Mouse (Mus musculus) stomach, embryonic 16.5 days (tissue): ENCODE measurements around the gene Slco3a1. TPM values are rescaled to one million over a fixed set of nuclear protein-coding genes. Genes with fewer than 3 reads are reported as not detected.

Experiments used
- ATAC-seq: fragments of 200-750 bp; cut with Nextera tagmentation; 2 replicates; pipeline ENCODE4 v1.8.0; 2017; ENCODE audit warnings: moderate number of reproducible peaks, moderate TSS enrichment; ENCODE audit not compliant: insufficient read depth, low FRiP score
- H3K27ac ChIP-seq: fragments of 300-500 bp; sonication (generic); 2 replicates; pipeline ENCODE4 v1.5.1; 2014; ENCODE audit warnings: low read length
- H3K27me3 ChIP-seq: fragments of 300-500 bp; sonication (generic); 2 replicates; pipeline ENCODE4 v1.6.1; 2014; ENCODE audit warnings: low read length, control low read depth, mixed read lengths; ENCODE audit not compliant: control insufficient read depth, insufficient read depth
- H3K36me3 ChIP-seq: fragments of 300-500 bp; sonication (generic); 2 replicates; pipeline ENCODE4 v1.6.1; 2014; ENCODE audit warnings: low read length; ENCODE audit not compliant: control insufficient read depth, insufficient read depth
- H3K4me1 ChIP-seq: fragments of 300-500 bp; sonication (generic); 2 replicates; pipeline ENCODE4 v1.6.1; 2014; ENCODE audit warnings: low read length, control low read depth, mixed read lengths; ENCODE audit not compliant: control insufficient read depth, insufficient read depth
- H3K4me2 ChIP-seq: fragments of 300-500 bp; sonication (generic); 2 replicates; pipeline ENCODE4 v1.6.1; 2014; ENCODE audit warnings: low read depth, low read length, mixed read lengths
- H3K4me3 ChIP-seq: fragments of 300-500 bp; sonication (generic); replicated peaks from 2 replicates; pipeline ENCODE4 v1.5.1; 2014; ENCODE audit warnings: mild to moderate bottlenecking, low read length
- H3K9ac ChIP-seq: fragments of 300-500 bp; sonication (generic); 2 replicates; pipeline ENCODE4 v1.6.1; 2014; ENCODE audit warnings: low read length
- H3K9me3 ChIP-seq: fragments of 300-500 bp; sonication (generic); replicated peaks from 2 replicates; pipeline ENCODE4 v1.6.1; 2016; ENCODE audit warnings: low read length, control low read depth; ENCODE audit not compliant: control insufficient read depth
- WGBS: fragments of 180-500 bp; shearing (Covaris S2); extraction: QIAGEN DNeasy Blood & Tissue Kit; methylation state at CpG from one replicate; pipeline ENCODE4 v1.1.7; 2014; 5-methylcytosine and 5-hydroxymethylcytosine counted together
- polyA plus RNA-seq: library from polyadenylated mRNA; unstranded; fragments of >200 nt; fragmentation: Nextera tagmentation; extraction: Ambion mirVana; gene quantifications from 2 replicates; pipeline ENCODE4 v1.2.1, GENCODE M21; 2015

Gene Slco3a1
- polyA plus RNA-seq: 9.1 and 10.7 TPM in 2 replicates

DNA sequence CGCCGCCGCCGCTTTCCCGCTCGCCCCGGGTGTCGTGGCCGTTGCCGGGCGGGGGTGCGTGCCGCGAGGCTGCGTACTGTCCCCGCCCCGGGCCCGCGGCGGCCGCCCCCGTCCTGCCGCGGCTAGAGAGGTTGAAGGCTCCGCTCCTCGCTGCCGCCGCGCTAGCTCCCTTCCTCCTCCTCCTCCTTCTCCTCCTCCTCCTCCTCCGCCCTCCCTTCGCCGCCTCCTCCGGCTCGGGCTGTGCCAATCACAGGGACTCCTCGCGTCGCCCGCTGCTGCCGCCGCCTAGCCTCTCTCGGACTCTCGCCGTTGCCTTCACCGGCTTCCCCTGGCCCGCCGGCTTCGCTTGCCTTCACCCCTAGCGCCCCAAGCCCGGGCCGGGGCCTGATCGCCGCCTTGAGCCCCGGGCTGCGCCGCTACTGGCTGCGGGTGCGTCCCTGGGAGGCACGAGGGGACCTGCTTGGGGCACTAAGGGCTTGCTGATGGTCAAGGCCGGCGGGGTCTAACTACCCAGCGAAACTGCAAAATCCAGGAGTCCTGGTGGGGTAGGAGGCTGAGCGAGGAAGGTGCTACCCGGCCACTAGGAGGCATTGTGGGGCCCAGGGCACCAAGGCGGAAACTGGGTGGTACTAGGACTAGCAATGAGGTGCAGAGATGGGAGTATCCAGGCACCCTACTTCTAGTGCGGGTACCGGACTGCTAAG lies at the start of gene Slco3a1:
Slco3a1 (minus strand) TSS at position 173 of the 704 bp plus-strand sequence.
- Histone ChIP-seq H3K27ac (peak within 1 kb of the TSS; percentile 16), H3K4me3 (peak within 1 kb of the TSS; percentile 75), H3K4me1 (0 out of 2 replicates have a peak, but pooled peaks cover 2% of the 10 kb centered on the region), H3K9me3 (no peaks in the 10 kb centered on the region), H3K27me3 (0 out of 2 replicates have a peak, but pooled peaks cover 4% of the 10 kb centered on the region), H3K36me3 (no peaks in the 10 kb centered on the region), H3K9ac (peak within 1 kb of the TSS; percentile 80), H3K4me2 (peak within 1 kb of the TSS; percentile 99)
- 1% methylated on average over 58 of the region's 66 CpGs for WGBS
- ATAC-seq: peak; percentile 79

GRCm38 (mm10) chr7:74600996-74601395 lies 46.4 kb upstream of the Slco3a1 start:
- Histone ChIP-seq H3K27me3 (no peaks in the 10 kb centered on the region), H3K4me1 (no peaks in the 10 kb centered on the region), H3K4me2 (no peak overlapping the region), H3K36me3 (no peaks in the 10 kb centered on the region), H3K9ac (no peak overlapping the region), H3K4me3 (no peak overlapping the region), H3K9me3 (no peaks in the 10 kb centered on the region), H3K27ac (no peak overlapping the region)
- 96% methylated on average over 5 of the region's 5 CpGs for WGBS
- ATAC-seq: no peak

DNA sequence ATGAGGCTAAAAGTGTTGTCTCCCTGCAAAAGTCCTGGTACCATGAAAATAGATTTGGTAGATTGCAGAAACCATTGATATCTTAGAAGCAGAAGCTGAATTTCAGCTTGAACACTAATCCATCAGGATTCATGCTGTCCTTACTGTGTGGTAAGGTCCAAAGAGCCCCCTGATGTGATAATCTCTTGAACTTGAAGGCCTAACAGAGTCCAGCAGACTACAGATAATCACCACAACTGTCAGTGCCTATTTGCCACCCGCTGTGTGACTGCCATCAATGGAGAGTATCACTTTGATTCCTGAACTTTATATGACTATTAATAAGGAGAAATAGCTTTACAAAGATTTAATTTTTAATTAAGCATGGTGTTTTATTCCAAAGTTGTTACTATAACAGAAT lies 24.8 kb upstream of the Slco3a1 start:
- no peaks in the 10 kb centered on the region for H3K27me3 ChIP-seq
- 88% methylated on average over 1 of the region's 1 CpGs for WGBS
- no peaks in the 10 kb centered on the region for H3K4me1 ChIP-seq
- no peak overlapping the region for H3K4me3 ChIP-seq
- H3K9ac ChIP-seq: no peak overlapping the region
- H3K36me3 ChIP-seq: no peaks in the 10 kb centered on the region
- H3K4me2 ChIP-seq: no peak overlapping the region
- ATAC-seq: no peak
- H3K27ac ChIP-seq: no peak overlapping the region
- no peaks in the 10 kb centered on the region for H3K9me3 ChIP-seq

DNA sequence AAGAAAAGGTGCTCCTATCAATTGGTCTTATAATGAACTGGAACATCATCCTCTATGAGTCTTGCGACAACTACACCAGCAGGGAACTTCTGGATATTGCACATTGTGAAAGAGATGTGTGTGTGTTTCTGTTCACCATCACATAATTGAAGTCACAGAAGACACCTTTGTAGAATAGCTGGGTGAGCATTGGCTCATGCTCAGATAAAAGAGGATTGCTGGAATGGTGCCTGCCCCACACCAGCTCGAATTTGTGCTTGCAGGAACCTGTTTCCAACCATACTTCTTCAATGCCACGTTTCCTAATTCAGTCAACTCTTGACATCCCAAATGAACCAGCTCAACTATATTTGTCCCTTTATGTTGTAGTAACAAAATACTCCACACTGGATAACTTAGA lies 21.1 kb upstream of the Slco3a1 start:
- no peaks in the 10 kb centered on the region for H3K36me3 ChIP-seq
- no peak overlapping the region for H3K9ac ChIP-seq
- H3K4me2 ChIP-seq: no peak overlapping the region
- H3K9me3 ChIP-seq: no peaks in the 10 kb centered on the region
- 71% methylated on average over 3 of the region's 3 CpGs for WGBS
- H3K27ac ChIP-seq: no peak overlapping the region
- H3K4me3 ChIP-seq: no peak overlapping the region
- ATAC-seq: no peak
- no peaks in the 10 kb centered on the region for H3K4me1 ChIP-seq
- H3K27me3 ChIP-seq: no peaks in the 10 kb centered on the region

DNA sequence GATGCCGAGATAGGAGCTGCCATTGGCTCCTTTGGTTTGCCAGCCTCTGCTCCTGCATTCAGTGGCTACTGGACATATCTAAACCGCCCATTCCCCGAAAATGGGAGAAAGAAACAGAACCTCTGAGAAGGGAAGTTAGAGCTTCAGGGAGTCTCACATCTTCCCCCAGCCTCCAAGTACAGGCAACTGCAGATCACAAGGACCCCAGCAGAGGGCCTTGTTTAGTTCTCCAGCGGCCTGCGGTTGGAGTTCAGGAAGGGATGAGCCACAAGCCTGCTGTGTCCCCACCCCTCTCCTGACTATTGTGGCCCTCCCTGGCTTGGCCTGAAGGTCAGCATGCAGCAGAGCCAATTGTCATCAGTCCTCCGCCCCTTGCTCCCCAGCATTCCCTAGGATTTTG lies 836 bp upstream of the Slco3a1 start:
- WGBS: 23% methylated on average over 6 of the region's 6 CpGs
- peak overlapping the region; percentile 80 for H3K9ac ChIP-seq
- H3K4me3 ChIP-seq: peak overlapping the region; percentile 75
- ATAC-seq: no peak
- H3K27me3 ChIP-seq: 0 out of 2 replicates have a peak, but pooled peaks cover 4% of the 10 kb centered on the region
- 0 out of 2 replicates have a peak, but pooled peaks cover 2% of the 10 kb centered on the region for H3K4me1 ChIP-seq
- H3K9me3 ChIP-seq: no peaks in the 10 kb centered on the region
- H3K27ac ChIP-seq: peak overlapping the region; percentile 16; the same call in 1 of the 2 replicates
- no peaks in the 10 kb centered on the region for H3K36me3 ChIP-seq
- H3K4me2 ChIP-seq: peak overlapping the region; percentile 99

DNA sequence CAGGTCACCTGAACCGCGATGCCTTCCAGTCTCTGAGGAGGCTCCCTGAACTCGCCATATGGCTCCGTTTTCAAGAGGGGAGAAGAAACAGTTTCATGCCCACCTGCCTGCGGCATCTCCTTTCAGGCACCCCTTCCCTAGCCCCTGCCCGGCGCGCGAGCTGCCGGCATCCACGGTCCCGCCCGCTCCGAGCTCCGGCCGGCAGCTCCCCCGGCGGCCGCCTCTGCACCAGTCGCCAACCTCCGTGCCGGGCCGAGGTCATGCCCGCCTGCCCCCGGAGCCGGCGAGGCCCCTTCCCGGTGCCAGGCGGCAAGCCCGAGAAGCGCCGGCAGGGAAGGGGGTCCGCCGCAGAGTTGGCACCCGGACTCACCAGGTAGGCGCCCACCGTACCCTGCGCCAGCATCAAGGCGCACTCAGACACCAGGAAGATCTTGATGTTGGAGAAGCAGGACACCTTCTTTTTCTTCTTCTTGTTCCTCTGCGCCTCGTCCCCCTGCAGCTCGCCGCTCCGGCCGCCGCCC lies 479 bp downstream of the Slco3a1 start:
- 0 out of 2 replicates have a peak, but pooled peaks cover 2% of the 10 kb centered on the region for H3K4me1 ChIP-seq
- under 1% methylated on average over 45 of the region's 46 CpGs for WGBS
- peak; percentile 43; the same call in 1 of the 2 replicates for ATAC-seq

DNA sequence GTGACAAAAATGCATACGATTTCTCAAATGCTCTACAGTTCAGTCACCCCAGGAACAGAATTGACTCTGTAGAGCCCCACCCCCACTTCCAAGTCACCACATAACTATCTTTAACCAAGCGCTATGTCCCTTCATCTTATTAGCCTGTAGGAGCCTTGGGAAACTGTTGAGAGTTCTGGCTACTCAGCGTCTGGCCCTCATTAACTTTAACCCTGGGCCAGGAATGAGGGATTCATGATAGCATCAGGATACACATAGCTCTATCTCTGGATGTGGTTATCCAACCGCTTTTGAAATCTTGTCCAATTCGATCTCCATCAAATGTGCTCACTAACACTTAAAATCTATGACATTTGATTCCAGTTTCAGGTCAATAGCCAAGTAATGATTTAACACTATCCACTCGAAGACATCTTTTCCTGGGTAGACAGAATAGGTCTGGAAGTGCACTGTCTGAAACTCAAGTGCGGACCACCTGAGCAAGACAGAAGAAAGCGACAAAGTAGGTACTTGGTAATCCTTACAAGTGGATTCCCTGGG lies 1.4 kb downstream of the Slco3a1 start:
- no peaks in the 10 kb centered on the region for H3K9me3 ChIP-seq
- H3K4me1 ChIP-seq: 0 out of 2 replicates have a peak, but pooled peaks cover 2% of the 10 kb centered on the region
- no peak overlapping the region for H3K27ac ChIP-seq
- H3K27me3 ChIP-seq: 0 out of 2 replicates have a peak, but pooled peaks cover 4% of the 10 kb centered on the region
- H3K4me2 ChIP-seq: peak overlapping the region; percentile 99
- WGBS: 62% methylated on average over 8 of the region's 8 CpGs
- no peaks in the 10 kb centered on the region for H3K36me3 ChIP-seq
- H3K9ac ChIP-seq: no peak overlapping the region
- peak overlapping the region; percentile 75; the same call in 1 of the 2 replicates for H3K4me3 ChIP-seq
- no peak for ATAC-seq

More for the DNA sequence above, 479 bp downstream of the Slco3a1 start:
- Histone ChIP-seq H3K27ac (no peak overlapping the region), H3K4me2 (peak overlapping the region; percentile 99), H3K4me3 (peak overlapping the region; percentile 75), H3K27me3 (0 out of 2 replicates have a peak, but pooled peaks cover 4% of the 10 kb centered on the region), H3K9ac (peak overlapping the region; percentile 80), H3K36me3 (no peaks in the 10 kb centered on the region), H3K9me3 (no peaks in the 10 kb centered on the region)

DNA sequence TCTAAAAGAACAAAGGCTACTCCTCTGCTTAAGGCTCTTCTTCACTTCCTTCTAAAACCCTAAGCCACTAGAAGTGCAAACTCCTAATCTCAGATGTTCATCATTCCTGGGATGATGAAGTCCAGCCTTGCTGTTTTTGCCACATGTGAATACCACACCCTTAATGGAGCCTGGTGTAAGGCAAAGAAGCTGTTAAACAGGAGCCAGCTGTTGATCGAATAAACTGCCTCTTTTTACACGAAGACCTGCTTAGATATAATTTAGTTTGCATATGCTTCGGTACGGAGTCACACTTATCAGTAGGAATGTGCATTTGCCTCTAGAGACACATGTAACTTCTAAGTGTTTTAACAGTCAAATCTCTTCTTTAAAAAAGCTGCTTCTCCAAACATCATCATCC lies 2.0 kb downstream of the Slco3a1 start:
- ATAC-seq: no peak
- Histone ChIP-seq H3K4me3 (no peak overlapping the region), H3K4me2 (0 out of 2 replicates have a peak overlapping the region, but pooled peaks have one; percentile 99), H3K9ac (no peak overlapping the region), H3K27ac (no peak overlapping the region), H3K36me3 (no peaks in the 10 kb centered on the region), H3K9me3 (no peaks in the 10 kb centered on the region), H3K27me3 (0 out of 2 replicates have a peak, but pooled peaks cover 4% of the 10 kb centered on the region), H3K4me1 (0 out of 2 replicates have a peak, but pooled peaks cover 2% of the 10 kb centered on the region)
- 38% methylated on average over 4 of the region's 4 CpGs for WGBS

DNA sequence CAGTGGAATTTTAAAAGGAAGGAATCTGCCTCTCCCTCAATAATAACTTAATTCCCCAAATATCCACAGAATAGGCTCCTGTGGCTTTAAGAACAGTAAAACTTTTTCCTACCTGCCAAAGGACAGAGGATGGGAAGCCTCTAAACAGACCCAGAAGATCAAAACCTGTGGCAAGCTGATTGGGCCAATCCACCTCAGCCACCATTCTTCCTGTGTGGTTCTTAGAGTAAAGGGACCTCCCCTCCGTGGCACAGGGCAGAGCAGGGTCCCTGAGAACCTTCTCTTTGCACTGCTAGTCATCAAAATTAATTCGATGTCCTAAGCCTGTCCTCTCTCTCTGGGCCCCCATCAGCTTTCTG lies 2.6 kb downstream of the Slco3a1 start:
- H3K27me3 ChIP-seq: 0 out of 2 replicates have a peak, but pooled peaks cover 4% of the 10 kb centered on the region
- H3K4me3 ChIP-seq: no peak overlapping the region
- H3K27ac ChIP-seq: no peak overlapping the region
- WGBS: 34% methylated on average over 2 of the region's 2 CpGs
- ATAC-seq: no peak
- no peaks in the 10 kb centered on the region for H3K9me3 ChIP-seq
- no peaks in the 10 kb centered on the region for H3K36me3 ChIP-seq
- no peak overlapping the region for H3K4me2 ChIP-seq
- 0 out of 2 replicates have a peak, but pooled peaks cover 2% of the 10 kb centered on the region for H3K4me1 ChIP-seq
- H3K9ac ChIP-seq: no peak overlapping the region
